ENCODE assay signal across 26 mouse cellular contexts in genomic region chr8:84346421-84346820, GRCm38 (mm10). TPM values are rescaled to one million over a fixed set of nuclear protein-coding genes. Genes with fewer than 3 reads are reported as not detected.
A peak's percentile ranks its signal among the peaks of the same experiment; 100 is the strongest.
DNase-seq lines count a peak whose midpoint lies in the region; ATAC-seq and TF ChIP-seq lines count a peak whose summit lies in the region.
"Had no signal": no experiment of that assay in that cellular context is flagged by ENCODE, and none has a peak within 500 bp of the region (broad histone marks: within the 10 kb centered on the region; RNA-seq: fewer than 3 reads in every experiment).

No protein-coding gene starts in this region.

- no peak for TF ChIP-seq POLR2A in liver, adult 2 months (IDR thresholded peaks at IDR 0.05; ENCODE audit: extremely low read depth, insufficient read depth, low read length)

- H3K79me2 ChIP-seq in liver, adult 2 months (ENCODE audit: control insufficient read depth, insufficient read depth, low read length) = no peaks in the 10 kb centered on the region

- no peak overlapping the region for H3K27ac ChIP-seq in liver, adult 2 months (replicated peaks; ENCODE audit: insufficient read depth, low read depth, low read length)
- no peak overlapping the region for H3K27ac ChIP-seq in midbrain, embryonic 11.5 days (ENCODE audit: low read depth, low read length)
- H3K27ac ChIP-seq: embryonic facial prominence, embryonic 13.5 days; heart, embryonic 13.5 days; hindbrain, embryonic 14.5 days; layer of hippocampus, adult 2 months; liver, embryonic 14.5 days; macrophage had no signal

- WGBS in liver, adult 2 months = 14% methylated on average over 4 of the region's 4 CpGs
- WGBS in midbrain, embryonic 11.5 days = 69% methylated on average over 4 of the region's 4 CpGs

- peak; percentile 11 for DNase-seq in kidney, adult 18-20 months
- DNase-seq in kidney, postnatal 10 days = no peak
- DNase-seq in liver, adult 2 months (ENCODE audit: extremely low read depth, low read depth, low spot score) = peak; percentile 82
- DNase-seq in liver (no peak), adipocyte (ENCODE audit: low spot score) (peak; percentile 37)
- DNase-seq in retina, embryonic 14.5 days (ENCODE audit: low spot score) = peak; percentile 54
- no peak for DNase-seq in yolk sac, embryonic 10.5 days (ENCODE audit: low spot score)
- DNase-seq in midbrain, embryonic 11.5 days (ENCODE audit: low spot score, missing footprints) = no peak
- DNase-seq: adrenal gland, postnatal 10 days; cerebellum, adult 11 months; cerebellum, adult 9-11 months; forebrain, postnatal 0 days; heart, postnatal 10 days; left cerebral cortex, postnatal 4 days; lung, adult 2 months; lung, postnatal 10 days; midbrain, embryonic 14.5 days; thymus, adult 18-20 months; thymus, postnatal 36 days had no signal

- no peak overlapping the region for H3K9ac ChIP-seq in liver, adult 2 months (ENCODE audit: low read depth, low read length)
- no peak overlapping the region for H3K9ac ChIP-seq in midbrain, embryonic 11.5 days (ENCODE audit: low read length)
- H3K9ac ChIP-seq: embryonic facial prominence, embryonic 13.5 days; forebrain, postnatal 0 days; heart, embryonic 13.5 days; hindbrain, embryonic 14.5 days; liver, embryonic 14.5 days had no signal

- H3K36me3 ChIP-seq in liver, adult 2 months (ENCODE audit: control insufficient read depth, insufficient read depth, low read length) = no peaks in the 10 kb centered on the region
- no peaks in the 10 kb centered on the region for H3K36me3 ChIP-seq in midbrain, embryonic 11.5 days (ENCODE audit: control insufficient read depth, insufficient read depth, low read length)
- H3K36me3 ChIP-seq: embryonic facial prominence, embryonic 13.5 days; heart, embryonic 13.5 days had no signal

- TF ChIP-seq CTCF in liver, adult 2 months (IDR thresholded peaks at IDR 0.05; ENCODE audit: low read depth, low read length) = no peak

- no peak overlapping the region for H3K4me2 ChIP-seq in midbrain, embryonic 11.5 days
- H3K4me2 ChIP-seq: embryonic facial prominence, embryonic 13.5 days; heart, embryonic 13.5 days; hindbrain, embryonic 14.5 days had no signal

- no peak for ATAC-seq in midbrain, embryonic 11.5 days (ENCODE audit: low FRiP score)
- ATAC-seq: forebrain, postnatal 0 days; intestine, postnatal 0 days had no signal

- H3K4me1 ChIP-seq in liver, adult 2 months (ENCODE audit: control insufficient read depth, insufficient read depth, low read length) = peaks cover 8% of the 10 kb centered on the region; the same call in 1 of the 2 replicates
- H3K4me1 ChIP-seq in midbrain, embryonic 11.5 days (ENCODE audit: control insufficient read depth, insufficient read depth, low read length) = no peaks in the 10 kb centered on the region
- H3K4me1 ChIP-seq: embryonic facial prominence, embryonic 13.5 days; heart, embryonic 13.5 days had no signal

- H3K9me3 ChIP-seq in midbrain, embryonic 11.5 days (ENCODE audit: control insufficient read depth, low read length) = no peaks in the 10 kb centered on the region
- H3K9me3 ChIP-seq: embryonic facial prominence, embryonic 13.5 days; heart, embryonic 13.5 days had no signal

- H3K4me3 ChIP-seq in liver, adult 2 months (ENCODE audit: insufficient read depth, low read depth, low read length) = no peak overlapping the region
- no peak overlapping the region for H3K4me3 ChIP-seq in midbrain, embryonic 11.5 days (ENCODE audit: low read depth, low read length)
- H3K4me3 ChIP-seq: embryonic facial prominence, embryonic 13.5 days; heart, embryonic 13.5 days; layer of hippocampus, adult 2 months had no signal

- no peaks in the 10 kb centered on the region for H3K27me3 ChIP-seq in liver, adult 2 months (ENCODE audit: control insufficient read depth, insufficient read depth, low read length)
- H3K27me3 ChIP-seq in midbrain, embryonic 11.5 days (ENCODE audit: control insufficient read depth, insufficient read depth, low read length) = no peaks in the 10 kb centered on the region; the same call in 1 of the 2 replicates

RNA-seq across cellular contexts. Expression of gene Cacna1a, which starts 41.8 kb away (rescaled TPM):
- 0.20 and 0.28 TPM in 2 replicates for total RNA-seq in liver, adult 2 months (2014; rRNA removed)
- 2.1 and 3.2 TPM in 2 replicates for polyA plus RNA-seq in liver, adult 2 months (2012; rRNA removed)
- polyA plus RNA-seq in midbrain, embryonic 11.5 days (2014; fragmentation: Nextera tagmentation; extraction: Ambion mirVana) = 6.3 TPM in 2 replicates

Comparison
In these comparisons a context has a peak if more than half of its experiments do, and no peak if none do; other contexts are left out.
1. DNase-seq: peak in kidney, adult 18-20 months (single experiment), liver, adult 2 months (single experiment), adipocyte (single experiment) and retina, embryonic 14.5 days (single experiment); none in kidney, postnatal 10 days (single experiment), liver (single experiment), yolk sac, embryonic 10.5 days (single experiment) and midbrain, embryonic 11.5 days (single experiment).